Mouse (Mus musculus): Measurements from ENCODE around the gene Tmem82. TPM values are rescaled to one million over a fixed set of nuclear protein-coding genes. Genes with fewer than 3 reads are reported as not detected.

Tmem82 gene
- polyA plus RNA-seq, 1 experiment from 2014 or later: 0.17 TPM

DNA sequence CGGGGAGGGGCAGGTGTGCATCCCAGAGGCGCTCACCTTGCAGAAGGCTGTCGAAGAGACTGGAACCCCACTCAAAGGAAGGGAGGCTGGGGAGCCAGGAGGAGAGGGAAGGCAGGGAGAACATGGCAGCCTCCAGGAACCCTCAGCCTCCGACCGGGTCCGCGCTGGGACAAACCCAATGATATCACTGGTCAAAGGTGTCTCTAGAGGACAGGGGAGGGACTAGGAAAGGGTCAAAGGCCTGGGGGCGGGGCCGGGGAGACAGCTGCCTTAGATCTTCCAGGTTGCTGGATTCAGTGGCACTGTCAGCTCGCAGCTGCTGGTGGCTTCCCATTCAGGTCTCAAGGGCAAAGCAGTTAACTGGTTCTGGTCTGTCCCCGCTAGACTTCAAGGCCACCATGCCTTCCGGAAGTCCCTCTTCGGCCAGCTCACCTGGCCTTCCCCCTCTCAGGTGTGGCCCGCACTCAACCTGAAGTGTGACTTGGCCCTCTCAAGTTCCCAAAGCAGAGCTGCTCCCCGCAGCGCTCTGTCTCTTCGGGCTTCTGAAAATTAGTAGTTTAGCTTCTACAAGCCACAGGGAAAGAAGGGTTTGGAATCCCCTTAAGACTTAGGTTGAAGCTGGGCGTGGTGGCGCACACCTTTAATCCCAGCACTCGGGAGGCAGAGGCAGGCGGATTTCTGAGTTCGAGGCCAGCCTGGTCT, 419 bp downstream of the Tmem82 start:
- WGBS: 15% methylated on average over 21 of the region's 22 CpGs
- no peak overlapping the region for H3K27ac ChIP-seq (replicated peaks; ENCODE audit: low read depth, low read length)

DNA sequence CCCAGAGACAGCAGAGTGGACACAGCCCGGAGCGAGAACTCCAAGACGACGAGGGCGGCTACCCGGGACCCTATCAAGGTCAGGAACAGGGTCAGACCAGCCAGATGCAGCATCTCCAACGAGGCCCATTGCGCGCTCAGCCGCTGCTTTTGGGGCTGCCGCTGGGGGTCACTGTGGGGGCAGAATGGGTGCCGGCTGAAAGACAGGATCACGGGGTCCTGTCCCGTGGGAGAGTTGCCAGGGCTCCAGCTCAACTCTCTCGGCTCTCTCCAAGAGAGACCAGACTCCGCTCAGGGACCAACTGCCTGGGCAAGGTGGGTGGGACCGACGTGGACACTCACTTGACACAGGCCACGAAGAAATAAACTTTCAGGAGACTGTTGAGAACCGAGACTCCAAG, 1.1 kb downstream of the Tmem82 start:
- Histone ChIP-seq H3K4me1 (ENCODE audit: control insufficient read depth, insufficient read depth, low read length) (peaks cover 5% of the 10 kb centered on the region; the same call in 1 of the 2 replicates), H3K36me3 (replicated peaks; ENCODE audit: control insufficient read depth, insufficient read depth, low read depth, low read length) (no peaks in the 10 kb centered on the region), H3K27me3 (ENCODE audit: control insufficient read depth, insufficient read depth, low read length) (no peaks in the 10 kb centered on the region), H3K4me2 (ENCODE audit: low read depth, low read length) (peak overlapping the region; percentile 49), H3K27ac (replicated peaks; ENCODE audit: low read depth, low read length) (no peak overlapping the region), H3K9me3 (replicated peaks; ENCODE audit: control insufficient read depth, low read length) (no peaks in the 10 kb centered on the region), H3K4me3 (ENCODE audit: low read depth, low read length) (peak overlapping the region; percentile 19), H3K9ac (replicated peaks; ENCODE audit: low read length) (peak overlapping the region; percentile 37)
- WGBS: 2% methylated on average over 20 of the region's 20 CpGs
- ATAC-seq (replicated peaks; ENCODE audit: insufficient number of reproducible peaks, low FRiP score, low TSS enrichment, low read depth) (no peak), DNase-seq (ENCODE audit: low spot score) (peak; percentile 69)

More for the DNA sequence above, 419 bp downstream of the Tmem82 start:
- no peaks in the 10 kb centered on the region for H3K9me3 ChIP-seq (replicated peaks; ENCODE audit: control insufficient read depth, low read length)
- peak overlapping the region; percentile 49 for H3K4me2 ChIP-seq (ENCODE audit: low read depth, low read length)
- peak overlapping the region; percentile 19 for H3K4me3 ChIP-seq (ENCODE audit: low read depth, low read length)
- peaks cover 5% of the 10 kb centered on the region; the same call in 1 of the 2 replicates for H3K4me1 ChIP-seq (ENCODE audit: control insufficient read depth, insufficient read depth, low read length)
- no peaks in the 10 kb centered on the region for H3K36me3 ChIP-seq (replicated peaks; ENCODE audit: control insufficient read depth, insufficient read depth, low read depth, low read length)
- peak overlapping the region; percentile 37 for H3K9ac ChIP-seq (replicated peaks; ENCODE audit: low read length)
- no peaks in the 10 kb centered on the region for H3K27me3 ChIP-seq (ENCODE audit: control insufficient read depth, insufficient read depth, low read length)
- ATAC-seq (replicated peaks; ENCODE audit: insufficient number of reproducible peaks, low FRiP score, low TSS enrichment, low read depth) (no peak), DNase-seq (ENCODE audit: low spot score) (peak; percentile 14)

DNA sequence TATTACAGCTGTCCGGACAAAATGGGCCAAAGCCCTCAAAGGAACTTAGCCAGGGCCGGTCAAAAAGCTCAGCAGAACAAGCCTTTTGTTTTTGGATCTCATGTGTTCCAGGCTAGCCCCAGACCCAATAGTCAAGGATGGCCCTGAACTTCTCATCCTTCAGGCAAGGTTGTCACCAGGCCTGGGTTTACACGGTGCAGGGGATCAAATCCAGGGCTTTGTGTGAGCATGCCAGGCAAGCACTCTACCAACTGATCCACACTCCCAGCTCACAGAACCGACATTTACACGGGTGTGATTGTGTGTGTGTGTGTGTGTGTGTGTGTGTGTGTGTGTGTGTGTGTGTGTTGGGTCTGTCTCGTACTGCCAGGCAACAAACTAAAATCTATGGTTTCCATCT, 1.6 kb downstream of the Tmem82 start:
- H3K9me3 ChIP-seq (replicated peaks; ENCODE audit: control insufficient read depth, low read length): no peaks in the 10 kb centered on the region
- DNase-seq (ENCODE audit: low spot score): no peak
- no peak overlapping the region for H3K4me2 ChIP-seq (ENCODE audit: low read depth, low read length)
- no peak overlapping the region for H3K9ac ChIP-seq (replicated peaks; ENCODE audit: low read length)
- peaks cover 5% of the 10 kb centered on the region; the same call in 1 of the 2 replicates for H3K4me1 ChIP-seq (ENCODE audit: control insufficient read depth, insufficient read depth, low read length)
- 68% methylated on average over 6 of the region's 6 CpGs for WGBS
- H3K36me3 ChIP-seq (replicated peaks; ENCODE audit: control insufficient read depth, insufficient read depth, low read depth, low read length): no peaks in the 10 kb centered on the region
- H3K4me3 ChIP-seq (ENCODE audit: low read depth, low read length): no peak overlapping the region
- no peaks in the 10 kb centered on the region for H3K27me3 ChIP-seq (ENCODE audit: control insufficient read depth, insufficient read depth, low read length)
- ATAC-seq (replicated peaks; ENCODE audit: insufficient number of reproducible peaks, low FRiP score, low TSS enrichment, low read depth): no peak
- no peak overlapping the region for H3K27ac ChIP-seq (replicated peaks; ENCODE audit: low read depth, low read length)

DNA sequence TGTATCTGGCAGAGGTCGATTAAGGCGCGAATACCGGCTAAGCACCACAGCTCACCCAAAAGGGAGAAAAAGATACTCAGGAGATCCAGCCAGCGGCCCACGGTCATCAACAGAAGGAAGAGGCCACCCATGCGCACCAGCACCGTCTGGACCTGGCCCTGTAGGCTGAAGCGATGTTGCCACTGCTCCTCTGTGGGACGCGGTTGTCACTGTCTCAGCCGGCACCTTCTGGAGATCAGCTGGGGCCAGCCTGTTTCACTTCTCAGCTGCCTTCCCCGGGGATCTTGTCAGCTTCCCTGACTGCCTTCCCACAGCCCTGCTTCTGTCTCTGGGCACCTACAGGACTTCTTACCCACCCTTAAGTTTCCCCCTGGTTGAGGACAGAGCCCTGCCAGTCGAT, 3.5 kb downstream of the Tmem82 start:
- ATAC-seq (replicated peaks; ENCODE audit: insufficient number of reproducible peaks, low FRiP score, low TSS enrichment, low read depth) (no peak), DNase-seq (ENCODE audit: low spot score) (no peak)
- Histone ChIP-seq H3K4me2 (ENCODE audit: low read depth, low read length) (no peak overlapping the region), H3K27ac (replicated peaks; ENCODE audit: low read depth, low read length) (no peak overlapping the region), H3K27me3 (ENCODE audit: control insufficient read depth, insufficient read depth, low read length) (no peaks in the 10 kb centered on the region), H3K4me1 (ENCODE audit: control insufficient read depth, insufficient read depth, low read length) (peaks cover 5% of the 10 kb centered on the region; the same call in 1 of the 2 replicates), H3K9me3 (replicated peaks; ENCODE audit: control insufficient read depth, low read length) (no peaks in the 10 kb centered on the region), H3K4me3 (ENCODE audit: low read depth, low read length) (no peak overlapping the region), H3K9ac (replicated peaks; ENCODE audit: low read length) (no peak overlapping the region), H3K36me3 (replicated peaks; ENCODE audit: control insufficient read depth, insufficient read depth, low read depth, low read length) (no peaks in the 10 kb centered on the region)
- WGBS: 85% methylated on average over 14 of the region's 14 CpGs

DNA sequence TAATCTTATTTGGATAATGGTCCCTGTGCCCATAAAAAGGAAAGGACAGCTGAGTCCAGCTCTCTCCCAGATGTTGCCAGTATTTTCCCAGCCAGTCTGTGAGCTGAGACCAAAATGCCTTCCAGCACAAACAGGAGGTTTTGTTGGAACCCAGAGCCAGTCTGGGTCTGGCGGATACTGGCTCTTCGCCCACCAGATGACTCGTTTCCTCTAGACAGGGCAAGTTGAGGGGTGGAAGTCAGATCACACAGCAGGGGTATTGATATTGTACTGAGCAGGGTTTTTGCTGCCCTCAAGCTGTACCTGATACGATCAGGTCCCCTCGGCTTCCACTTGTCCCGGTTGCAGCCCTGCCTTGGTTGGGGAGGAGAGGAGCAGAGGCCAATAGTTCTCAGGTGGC, 8.9 kb downstream of the Tmem82 start:
- no peak overlapping the region for H3K4me3 ChIP-seq (ENCODE audit: low read depth, low read length)
- 78% methylated on average over 6 of the region's 6 CpGs for WGBS
- H3K36me3 ChIP-seq (replicated peaks; ENCODE audit: control insufficient read depth, insufficient read depth, low read depth, low read length): no peaks in the 10 kb centered on the region
- no peak overlapping the region for H3K27ac ChIP-seq (replicated peaks; ENCODE audit: low read depth, low read length)
- ATAC-seq (replicated peaks; ENCODE audit: insufficient number of reproducible peaks, low FRiP score, low TSS enrichment, low read depth): no peak
- no peak overlapping the region for H3K9ac ChIP-seq (replicated peaks; ENCODE audit: low read length)
- H3K4me2 ChIP-seq (ENCODE audit: low read depth, low read length): no peak overlapping the region
- no peaks in the 10 kb centered on the region for H3K9me3 ChIP-seq (replicated peaks; ENCODE audit: control insufficient read depth, low read length)
- DNase-seq (ENCODE audit: low spot score): no peak
- H3K4me1 ChIP-seq (ENCODE audit: control insufficient read depth, insufficient read depth, low read length): no peaks in the 10 kb centered on the region
- no peaks in the 10 kb centered on the region for H3K27me3 ChIP-seq (ENCODE audit: control insufficient read depth, insufficient read depth, low read length)

DNA sequence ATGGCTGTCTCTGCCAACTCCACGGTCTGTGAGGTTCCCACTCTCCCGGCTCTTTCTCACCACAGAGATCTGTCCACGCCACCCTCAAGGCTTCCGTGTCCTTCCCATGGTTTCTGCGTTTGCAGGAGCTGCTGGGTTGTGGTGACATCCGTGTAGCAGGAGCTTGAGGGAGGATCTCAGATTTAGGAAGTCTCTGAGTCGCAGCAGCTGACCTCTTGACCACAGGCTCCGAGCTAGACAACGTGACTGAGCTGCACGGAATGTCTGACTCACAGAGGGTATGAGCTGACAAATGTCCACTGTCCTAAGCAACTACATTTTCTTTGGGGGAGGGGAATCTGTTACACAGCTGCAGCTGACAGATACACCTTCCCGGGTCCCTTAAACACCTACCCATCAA, 12.6 kb downstream of the Tmem82 start, which contains the start of gene Fblim1:
Gene Fblim1 (minus strand): TSS at position 236 of the 400 bp plus-strand sequence.
- Histone ChIP-seq H3K27me3 (ENCODE audit: control insufficient read depth, insufficient read depth, low read length) (no peaks in the 10 kb centered on the region), H3K27ac (replicated peaks; ENCODE audit: low read depth, low read length) (no peak within 1 kb of the TSS), H3K36me3 (replicated peaks; ENCODE audit: control insufficient read depth, insufficient read depth, low read depth, low read length) (no peaks in the 10 kb centered on the region), H3K4me3 (ENCODE audit: low read depth, low read length) (no peak within 1 kb of the TSS), H3K9ac (replicated peaks; ENCODE audit: low read length) (no peak within 1 kb of the TSS), H3K4me1 (ENCODE audit: control insufficient read depth, insufficient read depth, low read length) (no peaks in the 10 kb centered on the region), H3K9me3 (replicated peaks; ENCODE audit: control insufficient read depth, low read length) (no peaks in the 10 kb centered on the region), H3K4me2 (ENCODE audit: low read depth, low read length) (no peak within 1 kb of the TSS)
- no peak for ATAC-seq (replicated peaks; ENCODE audit: insufficient number of reproducible peaks, low FRiP score, low TSS enrichment, low read depth)
- DNase-seq (ENCODE audit: low spot score): no peak
- 75% methylated on average over 11 of the region's 11 CpGs for WGBS

DNA sequence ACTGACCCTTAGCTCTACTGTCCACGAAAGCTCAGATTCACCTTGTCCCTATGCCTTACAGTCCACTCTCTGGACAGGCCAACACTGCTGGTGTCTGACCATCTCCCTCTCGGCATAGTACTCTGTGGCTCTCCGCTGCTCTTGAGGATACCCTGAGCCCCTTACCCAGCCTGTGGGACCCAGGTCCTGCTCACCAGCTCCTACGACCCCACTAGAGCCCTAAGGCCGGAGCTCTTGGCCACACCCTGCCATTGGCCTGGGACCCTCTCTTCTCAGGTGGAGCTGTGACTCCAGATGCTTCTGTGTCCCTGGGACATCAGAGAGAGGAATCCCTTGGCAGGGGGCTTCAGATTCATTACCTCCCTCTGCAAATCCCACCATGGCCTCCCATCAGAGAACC, 13.0 kb downstream of the Tmem82 start:
- Histone ChIP-seq H3K9me3 (replicated peaks; ENCODE audit: control insufficient read depth, low read length) (no peaks in the 10 kb centered on the region), H3K9ac (replicated peaks; ENCODE audit: low read length) (no peak overlapping the region), H3K36me3 (replicated peaks; ENCODE audit: control insufficient read depth, insufficient read depth, low read depth, low read length) (no peaks in the 10 kb centered on the region), H3K4me1 (ENCODE audit: control insufficient read depth, insufficient read depth, low read length) (no peaks in the 10 kb centered on the region; the same call in 1 of the 2 replicates), H3K4me2 (ENCODE audit: low read depth, low read length) (no peak overlapping the region), H3K27ac (replicated peaks; ENCODE audit: low read depth, low read length) (no peak overlapping the region), H3K4me3 (ENCODE audit: low read depth, low read length) (no peak overlapping the region), H3K27me3 (ENCODE audit: control insufficient read depth, insufficient read depth, low read length) (no peaks in the 10 kb centered on the region)
- 88% methylated on average over 5 of the region's 5 CpGs for WGBS
- no peak for ATAC-seq (replicated peaks; ENCODE audit: insufficient number of reproducible peaks, low FRiP score, low TSS enrichment, low read depth)
- no peak for DNase-seq (ENCODE audit: low spot score)

DNA sequence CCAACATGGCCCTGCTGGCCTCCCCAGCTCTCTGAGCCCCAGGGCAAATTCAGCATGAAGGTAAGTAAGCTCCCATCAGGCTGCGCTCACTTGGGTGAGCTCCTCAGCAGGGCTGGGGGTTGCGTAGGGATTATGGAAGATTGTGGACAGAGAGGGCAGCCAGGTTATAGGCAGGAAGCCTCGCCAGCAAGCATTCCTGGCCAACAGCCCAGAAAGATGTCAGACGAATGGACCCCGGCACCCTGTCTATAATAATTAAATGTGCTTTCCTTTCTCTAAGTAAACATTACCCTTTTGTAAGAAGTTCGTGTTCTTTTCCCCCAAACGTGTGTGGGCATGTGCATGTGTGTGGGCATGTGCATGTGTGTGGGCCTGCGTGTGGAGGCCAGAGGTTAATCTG, 13.9 kb downstream of the Tmem82 start:
- DNase-seq (ENCODE audit: low spot score) (no peak), ATAC-seq (replicated peaks; ENCODE audit: insufficient number of reproducible peaks, low FRiP score, low TSS enrichment, low read depth) (no peak)
- WGBS: 61% methylated on average over 8 of the region's 8 CpGs
- Histone ChIP-seq H3K4me1 (ENCODE audit: control insufficient read depth, insufficient read depth, low read length) (no peaks in the 10 kb centered on the region; the same call in 1 of the 2 replicates), H3K4me2 (ENCODE audit: low read depth, low read length) (no peak overlapping the region), H3K9ac (replicated peaks; ENCODE audit: low read length) (no peak overlapping the region), H3K4me3 (ENCODE audit: low read depth, low read length) (no peak overlapping the region), H3K9me3 (replicated peaks; ENCODE audit: control insufficient read depth, low read length) (no peaks in the 10 kb centered on the region), H3K36me3 (replicated peaks; ENCODE audit: control insufficient read depth, insufficient read depth, low read depth, low read length) (no peaks in the 10 kb centered on the region), H3K27me3 (ENCODE audit: control insufficient read depth, insufficient read depth, low read length) (no peaks in the 10 kb centered on the region), H3K27ac (replicated peaks; ENCODE audit: low read depth, low read length) (no peak overlapping the region)

Measured in embryonic facial prominence, embryonic 11.5 days (tissue).